Mouse (Mus musculus) brain, embryonic 14.5 days (tissue): Measurements from ENCODE around the gene Bcat2.

Experiments used
- CTCF ChIP-seq: fragments of 200-500 bp; IDR thresholded peaks from 2 replicates; pipeline ENCODE4 v1.5.1; 2012; ENCODE audit warnings: inconsistent platforms, mild to moderate bottlenecking, moderate library complexity, borderline replicate concordance; ENCODE audit not compliant: insufficient read depth, insufficient read length; ENCODE audit errors: extremely low read depth
- POLR2A ChIP-seq: fragments of 200-500 bp; IDR thresholded peaks from 2 replicates; pipeline ENCODE4 v1.6.1; 2012; ENCODE audit warnings: mild to moderate bottlenecking, inconsistent platforms, borderline replicate concordance; ENCODE audit not compliant: poor library complexity, insufficient read depth, insufficient read length, severe bottlenecking; ENCODE audit errors: extremely low read depth

- no peak for TF ChIP-seq POLR2A
- no peak for TF ChIP-seq CTCF
Measured at GRCm38 (mm10) chr7:45549641-45550436, 20.1 kb upstream of the Bcat2 start.
